Mouse (Mus musculus) CD8-positive naive resting alpha-beta T cell, adult 2 months (primary cell): Measurements from ENCODE around the gene Mettl8.
A peak's percentile ranks its signal among the peaks of the same experiment; 100 is the strongest.

ENCODE experiments used
- DNase-seq, 2 experiments: peaks; one replicate each; pipeline ENCODE4 v3.0.0; 2022; ENCODE audit warnings: low read depth in 2 of 2, low spot score in 2 of 2

The Mettl8 gene

GRCm38 (mm10) chr2:70933516-70933915, 121.9 kb downstream of the Mettl8 start:
- DNase-seq: no peak

- DNase-seq: peak; percentile 15 to 27
These were observed 122.4 kb downstream of the Mettl8 start for GRCm38 (mm10) chr2:70932965-70933364.

GRCm38 (mm10) chr2:70930631-70931288, 124.6 kb downstream of the Mettl8 start:
- DNase-seq: peak; percentile 27 to 28

GRCm38 (mm10) chr2:70929714-70930113, 125.7 kb downstream of the Mettl8 start:
- DNase-seq: no peak

- DNase-seq: no peak
These were observed 131.3 kb downstream of the Mettl8 start for GRCm38 (mm10) chr2:70924049-70924448.

GRCm38 (mm10) chr2:70922814-70923213, 132.6 kb downstream of the Mettl8 start:
- no peak for DNase-seq

GRCm38 (mm10) chr2:70920937-70921596, 134.3 kb downstream of the Mettl8 start:
- DNase-seq: no peak

- no peak for DNase-seq
These were observed 135.4 kb downstream of the Mettl8 start for GRCm38 (mm10) chr2:70919913-70920522.

- DNase-seq: no peak
These were observed 136.9 kb downstream of the Mettl8 start for GRCm38 (mm10) chr2:70918516-70918915.
